Mouse (Mus musculus): Measurements from ENCODE around the gene Gtf2i.

The Gtf2i gene

GRCm38 (mm10) chr5:134214021-134214806 is 100.3 kb downstream of the Gtf2i start:
- no peak for DNase-seq (ENCODE audit: low spot score in 2 of 2)

- no peak for DNase-seq (ENCODE audit: low spot score in 2 of 2)
These were observed 104.5 kb downstream of the Gtf2i start for GRCm38 (mm10) chr5:134209931-134210554.

GRCm38 (mm10) chr5:134206721-134207120 is 107.8 kb downstream of the Gtf2i start:
- no peak for DNase-seq (ENCODE audit: low spot score in 2 of 2)

GRCm38 (mm10) chr5:134193664-134194063 is 120.9 kb downstream of the Gtf2i start:
- no peak for DNase-seq (ENCODE audit: low spot score in 2 of 2)

- DNase-seq (ENCODE audit: low spot score in 2 of 2), result no peak
These were observed 126.0 kb downstream of the Gtf2i start for GRCm38 (mm10) chr5:134188571-134188970.

All from spleen, postnatal 14 days (tissue).